In the genomic region with DNA sequence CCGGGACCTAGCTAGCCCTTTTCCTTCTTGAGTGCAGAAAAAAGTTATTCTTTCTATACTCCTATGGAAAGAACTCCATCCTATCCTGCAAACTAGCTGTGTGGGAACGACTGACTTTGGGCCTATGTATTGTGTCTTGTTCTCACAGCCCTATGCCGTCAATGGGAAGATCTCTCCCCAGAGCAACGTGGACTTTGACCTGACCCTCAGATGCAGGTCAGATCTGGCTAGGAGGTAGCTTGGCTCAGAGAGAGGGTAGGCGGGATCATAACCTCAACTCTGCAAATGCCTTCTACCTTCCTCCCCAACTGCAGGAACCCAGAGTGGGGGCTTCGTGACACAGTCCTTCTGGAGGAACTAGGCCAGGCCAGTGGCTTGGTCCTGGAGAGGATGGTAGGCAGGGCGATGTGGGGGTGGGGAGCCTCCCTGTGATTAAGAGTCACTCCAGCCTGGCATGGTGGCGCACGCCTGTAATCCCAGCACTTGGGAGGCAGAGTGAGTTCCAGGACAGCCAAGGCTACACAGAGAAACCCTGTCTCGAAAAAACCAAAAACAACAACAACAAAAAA, we compare ENCODE assay signal across 8 mouse cellular contexts. TPM values are rescaled to one million over a fixed set of nuclear protein-coding genes. Genes with fewer than 3 reads are reported as not detected.
DNase-seq lines count a peak whose midpoint lies in the region; ATAC-seq and TF ChIP-seq lines count a peak whose summit lies in the region.

No protein-coding gene starts in this region.

- no peak for TF ChIP-seq CTCF in heart, postnatal 0 days (IDR thresholded peaks at IDR 0.05; ENCODE audit: low read depth)

- H3K36me3 ChIP-seq in megakaryocyte, embryonic 14.5 days (replicated peaks; ENCODE audit: low read length), result peaks cover 45% of the 10 kb centered on the region
- H3K36me3 ChIP-seq in heart, postnatal 0 days (replicated peaks; ENCODE audit: control insufficient read depth, insufficient read depth, low read length), result 0 out of 2 replicates have a peak, but pooled peaks cover under 1% of the 10 kb centered on the region
- peaks cover 23% of the 10 kb centered on the region for H3K36me3 ChIP-seq in limb, embryonic 12.5 days
- H3K36me3 ChIP-seq in stomach, embryonic 15.5 days, result no peaks in the 10 kb centered on the region; the same call in 1 of the 2 replicates

- peak overlapping the region; percentile 90 for H3K4me2 ChIP-seq in heart, postnatal 0 days (ENCODE audit: low read depth, low read length)
- H3K4me2 ChIP-seq in limb, embryonic 12.5 days, result peak overlapping the region; percentile 89
- H3K4me2 ChIP-seq in stomach, embryonic 15.5 days, result peak overlapping the region; percentile 82

- no peak for TF ChIP-seq EP300 in heart, postnatal 0 days (IDR thresholded peaks at IDR 0.05; ENCODE audit: low read depth)

- WGBS in heart, postnatal 0 days, result 66% methylated on average over 10 of the region's 10 CpGs
- 66% methylated on average over 10 of the region's 10 CpGs for WGBS in limb, embryonic 12.5 days
- WGBS in stomach, embryonic 15.5 days, result 59% methylated on average over 10 of the region's 10 CpGs

- H3K9ac ChIP-seq in heart, postnatal 0 days (replicated peaks; ENCODE audit: low read depth, low read length), result no peak overlapping the region
- H3K9ac ChIP-seq in limb, embryonic 12.5 days (replicated peaks), result peak overlapping the region; percentile 73
- no peak overlapping the region for H3K9ac ChIP-seq in stomach, embryonic 15.5 days

- H3K9me3 ChIP-seq in megakaryocyte, embryonic 14.5 days, result no peaks in the 10 kb centered on the region
- H3K9me3 ChIP-seq in heart, postnatal 0 days (replicated peaks; ENCODE audit: control insufficient read depth, low read length), result no peaks in the 10 kb centered on the region
- no peaks in the 10 kb centered on the region for H3K9me3 ChIP-seq in limb, embryonic 12.5 days
- no peaks in the 10 kb centered on the region for H3K9me3 ChIP-seq in stomach, embryonic 15.5 days

- no peak for ATAC-seq in megakaryocyte, adult 5-6 weeks (ENCODE audit: poor library complexity, severe bottlenecking)
- no peak for ATAC-seq in heart, postnatal 0 days (ENCODE audit: insufficient read depth, low read depth)
- no peak for ATAC-seq in limb, embryonic 12.5 days (ENCODE audit: insufficient number of reproducible peaks, insufficient read depth, low FRiP score, low TSS enrichment, low read depth)
- no peak for ATAC-seq in stomach, embryonic 15.5 days (ENCODE audit: insufficient read depth, low FRiP score, low read depth)

- DNase-seq in heart, postnatal 0 days (ENCODE audit: low spot score), result no peak
- DNase-seq in spleen, adult 12 weeks (ENCODE audit: low spot score), result no peak
- no peak for DNase-seq in gastrocnemius, postnatal 4 days (ENCODE audit: low spot score in 2 of 2)
- no peak for DNase-seq in gastrocnemius, adult 18-20 months (ENCODE audit: low spot score)

- no peaks in the 10 kb centered on the region for H3K27me3 ChIP-seq in megakaryocyte, embryonic 14.5 days (replicated peaks)
- no peaks in the 10 kb centered on the region for H3K27me3 ChIP-seq in heart, postnatal 0 days (ENCODE audit: control insufficient read depth, insufficient read depth, low read length)
- no peaks in the 10 kb centered on the region for H3K27me3 ChIP-seq in limb, embryonic 12.5 days
- no peaks in the 10 kb centered on the region for H3K27me3 ChIP-seq in stomach, embryonic 15.5 days (replicated peaks)

- H3K4me1 ChIP-seq in megakaryocyte, embryonic 14.5 days, result peaks cover 62% of the 10 kb centered on the region
- peaks cover 18% of the 10 kb centered on the region; the same call in 1 of the 2 replicates for H3K4me1 ChIP-seq in heart, postnatal 0 days (ENCODE audit: control insufficient read depth, insufficient read depth)
- peaks cover 36% of the 10 kb centered on the region for H3K4me1 ChIP-seq in limb, embryonic 12.5 days (replicated peaks)
- H3K4me1 ChIP-seq in stomach, embryonic 15.5 days, result peaks cover 36% of the 10 kb centered on the region

- H3K27ac ChIP-seq in heart, postnatal 0 days (ENCODE audit: low read depth), result no peak overlapping the region
- no peak overlapping the region for H3K27ac ChIP-seq in limb, embryonic 12.5 days
- H3K27ac ChIP-seq in stomach, embryonic 15.5 days, result no peak overlapping the region; the same call in 1 of the 2 replicates

- H3K4me3 ChIP-seq in megakaryocyte, embryonic 14.5 days (replicated peaks), result peak overlapping the region; percentile 100
- H3K4me3 ChIP-seq in heart, postnatal 0 days (ENCODE audit: low read depth, low read length), result peak overlapping the region; percentile 80; the same call in 1 of the 2 replicates
- peak overlapping the region; percentile 80 for H3K4me3 ChIP-seq in limb, embryonic 12.5 days (replicated peaks)
- peak overlapping the region; percentile 88 for H3K4me3 ChIP-seq in stomach, embryonic 15.5 days (replicated peaks)

RNA-seq across cellular contexts. Expression of a gene that starts 1.6 kb away (rescaled TPM):
- 22.6 and 23.9 TPM in 2 replicates for polyA plus RNA-seq in megakaryocyte, embryonic 14.5 days (2012; ENCODE audit: insufficient read depth, low replicate concordance)
- 18.9 and 20.3 TPM in 2 replicates for total RNA-seq in megakaryocyte, adult 5-6 weeks (2015)
- 3.7 and 6.0 TPM in 2 replicates for total RNA-seq in megakaryocyte, adult 5-6 weeks (2017)
- total RNA-seq in heart, postnatal 0 days (2014; rRNA removed; ENCODE audit: low replicate concordance), result 23.1 and 28.1 TPM in 2 replicates
- polyA plus RNA-seq in heart, postnatal 0 days (2015; fragmentation: Nextera tagmentation; extraction: Ambion mirVana), result 27.8 and 28.0 TPM in 2 replicates
- 56.1 and 60.1 TPM in 2 replicates for polyA plus RNA-seq in limb, embryonic 12.5 days (2016; fragmentation: Nextera tagmentation; extraction: Ambion mirVana)
- polyA plus RNA-seq in stomach, embryonic 15.5 days (2015; fragmentation: Nextera tagmentation; extraction: Ambion mirVana), result 67.4 and 68.3 TPM in 2 replicates
- 10 to 100 TPM; 20.0 to 21.3 TPM for total RNA-seq in gastrocnemius, postnatal 4 days (2021)
- 10 to 100 TPM; 25.4 to 33.4 TPM for total RNA-seq in gastrocnemius, adult 18-20 months (2021)

RNA-seq across cellular contexts. Expression of a gene that starts 4.2 kb away (rescaled TPM):
- 1.9 and 3.1 TPM in 2 replicates for polyA plus RNA-seq in megakaryocyte, embryonic 14.5 days (2012; ENCODE audit: insufficient read depth, low replicate concordance)
- total RNA-seq in megakaryocyte, adult 5-6 weeks (2015), result 1.0 and 1.6 TPM in 2 replicates
- 0.04 and 0.15 TPM in 2 replicates for total RNA-seq in megakaryocyte, adult 5-6 weeks (2017)
- total RNA-seq in heart, postnatal 0 days (2014; rRNA removed; ENCODE audit: low replicate concordance), result not detected in 2 replicates
- 0.07 and 0.11 TPM in 2 replicates for polyA plus RNA-seq in heart, postnatal 0 days (2015; fragmentation: Nextera tagmentation; extraction: Ambion mirVana)
- polyA plus RNA-seq in limb, embryonic 12.5 days (2016; fragmentation: Nextera tagmentation; extraction: Ambion mirVana), result 0.45 and 0.54 TPM in 2 replicates
- polyA plus RNA-seq in stomach, embryonic 15.5 days (2015; fragmentation: Nextera tagmentation; extraction: Ambion mirVana), result 0.39 and 0.55 TPM in 2 replicates
- total RNA-seq in gastrocnemius, postnatal 4 days (2021), result 1 to 10 TPM in 1 of 2 experiments, under 1 TPM in 1; 0.88 to 1.4 TPM
- total RNA-seq in gastrocnemius, adult 18-20 months (2021), result under 1 TPM; 0.43 to 0.62 TPM

RNA-seq across cellular contexts. Expression of a gene that starts 7.9 kb away (rescaled TPM):
- polyA plus RNA-seq in megakaryocyte, embryonic 14.5 days (2012; ENCODE audit: insufficient read depth, low replicate concordance), result 77.6 and 205 TPM in 2 replicates
- total RNA-seq in megakaryocyte, adult 5-6 weeks (2015), result 1.8 and 3.5 TPM in 2 replicates
- 3.1 and 4.1 TPM in 2 replicates for total RNA-seq in megakaryocyte, adult 5-6 weeks (2017)
- total RNA-seq in heart, postnatal 0 days (2014; rRNA removed; ENCODE audit: low replicate concordance), result 202 and 225 TPM in 2 replicates
- 346 and 357 TPM in 2 replicates for polyA plus RNA-seq in heart, postnatal 0 days (2015; fragmentation: Nextera tagmentation; extraction: Ambion mirVana)
- 8.5 and 9.9 TPM in 2 replicates for polyA plus RNA-seq in limb, embryonic 12.5 days (2016; fragmentation: Nextera tagmentation; extraction: Ambion mirVana)
- polyA plus RNA-seq in stomach, embryonic 15.5 days (2015; fragmentation: Nextera tagmentation; extraction: Ambion mirVana), result 52.2 and 54.2 TPM in 2 replicates
- 10 to 100 TPM; 46.1 to 48.6 TPM for total RNA-seq in gastrocnemius, postnatal 4 days (2021)
- total RNA-seq in gastrocnemius, adult 18-20 months (2021), result 100 to 1,000 TPM in 1 of 2 experiments, 10 to 100 TPM in 1; 84.2 to 102 TPM

RNA-seq across cellular contexts. Expression of a gene that starts 15.1 kb away (rescaled TPM):
- polyA plus RNA-seq in megakaryocyte, embryonic 14.5 days (2012; ENCODE audit: insufficient read depth, low replicate concordance), result 6.0 and 10.1 TPM in 2 replicates
- 17.3 and 19.3 TPM in 2 replicates for total RNA-seq in megakaryocyte, adult 5-6 weeks (2015)
- total RNA-seq in megakaryocyte, adult 5-6 weeks (2017), result 7.8 and 9.5 TPM in 2 replicates
- total RNA-seq in heart, postnatal 0 days (2014; rRNA removed; ENCODE audit: low replicate concordance), result 19.3 and 36.7 TPM in 2 replicates
- 3.1 and 4.2 TPM in 2 replicates for polyA plus RNA-seq in heart, postnatal 0 days (2015; fragmentation: Nextera tagmentation; extraction: Ambion mirVana)
- polyA plus RNA-seq in limb, embryonic 12.5 days (2016; fragmentation: Nextera tagmentation; extraction: Ambion mirVana), result 37.3 and 45.5 TPM in 2 replicates
- polyA plus RNA-seq in stomach, embryonic 15.5 days (2015; fragmentation: Nextera tagmentation; extraction: Ambion mirVana), result 21.0 and 22.9 TPM in 2 replicates
- total RNA-seq in gastrocnemius, postnatal 4 days (2021), result 10 to 100 TPM; 11.7 to 12.0 TPM
- under 1 TPM; 0.55 to 0.64 TPM for total RNA-seq in gastrocnemius, adult 18-20 months (2021)

RNA-seq across cellular contexts. Expression of a gene that starts 31.8 kb away (rescaled TPM):
- polyA plus RNA-seq in megakaryocyte, embryonic 14.5 days (2012; ENCODE audit: insufficient read depth, low replicate concordance), result 59.4 and 75.2 TPM in 2 replicates
- total RNA-seq in megakaryocyte, adult 5-6 weeks (2015), result 14.0 and 15.6 TPM in 2 replicates
- total RNA-seq in megakaryocyte, adult 5-6 weeks (2017), result 13.9 and 30.4 TPM in 2 replicates
- 88.2 and 116 TPM in 2 replicates for total RNA-seq in heart, postnatal 0 days (2014; rRNA removed; ENCODE audit: low replicate concordance)
- polyA plus RNA-seq in heart, postnatal 0 days (2015; fragmentation: Nextera tagmentation; extraction: Ambion mirVana), result 27.1 and 27.5 TPM in 2 replicates
- 23.6 and 26.9 TPM in 2 replicates for polyA plus RNA-seq in limb, embryonic 12.5 days (2016; fragmentation: Nextera tagmentation; extraction: Ambion mirVana)
- 23.1 and 23.6 TPM in 2 replicates for polyA plus RNA-seq in stomach, embryonic 15.5 days (2015; fragmentation: Nextera tagmentation; extraction: Ambion mirVana)
- total RNA-seq in gastrocnemius, postnatal 4 days (2021), result 10 to 100 TPM; 34.9 to 41.5 TPM
- 10 to 100 TPM; 72.4 to 72.9 TPM for total RNA-seq in gastrocnemius, adult 18-20 months (2021)

Comparison
In these comparisons a context has a peak if more than half of its experiments do, and no peak if none do; other contexts are left out.
1. RNA of a gene that starts 7.9 kb away (total RNA-seq): 202 to 225 TPM in heart, postnatal 0 days, 84.2 to 102 TPM in gastrocnemius, adult 18-20 months and 46.1 to 48.6 TPM in gastrocnemius, postnatal 4 days; 1.8 to 4.1 TPM in megakaryocyte, adult 5-6 weeks; every median in the first group is over 4 times any median in the second.
2. Peak in every context shown above with its lines, with median percentiles within 50 percentile points of each other: H3K4me3 ChIP-seq and H3K4me2 ChIP-seq.